20 mouse cellular contexts compared by ENCODE assay signal in the genomic region with DNA sequence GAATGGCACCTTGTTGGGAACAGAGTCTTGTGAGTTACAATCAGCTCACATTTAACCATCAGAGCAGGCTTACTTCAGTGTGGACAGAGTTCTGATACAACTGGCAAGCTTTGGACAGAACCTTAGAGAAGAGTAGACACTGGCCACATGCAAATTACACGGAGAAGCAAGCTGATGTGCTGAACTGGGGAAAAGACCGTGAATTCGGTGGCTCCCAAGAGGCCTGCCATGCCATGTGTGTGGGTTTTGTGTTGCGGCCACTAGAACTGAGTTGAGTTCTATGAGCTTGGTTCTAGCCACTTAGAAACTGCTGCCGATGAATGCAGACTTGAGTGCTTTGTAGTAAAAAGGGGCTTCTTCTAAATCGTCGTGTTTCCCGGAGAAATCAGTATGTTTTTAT.
"Had no signal": no experiment of that assay in that cellular context is flagged by ENCODE, and none has a peak within 500 bp of the region (broad histone marks: within the 10 kb centered on the region; RNA-seq: fewer than 3 reads in every experiment).

No protein-coding gene starts in this region.

- H3K4me2 ChIP-seq: intestine, embryonic 15.5 days; lung, embryonic 14.5 days; midbrain, embryonic 12.5 days; midbrain, embryonic 15.5 days; neural tube, embryonic 12.5 days; neural tube, embryonic 15.5 days had no signal

- H3K27ac ChIP-seq: intestine, embryonic 15.5 days; liver, embryonic 14.5 days; macrophage; midbrain, embryonic 12.5 days; midbrain, embryonic 15.5 days; neural tube, embryonic 12.5 days; neural tube, embryonic 15.5 days; stomach, postnatal 0 days had no signal

- H3K9ac ChIP-seq: intestine, embryonic 15.5 days; liver, embryonic 14.5 days; liver, postnatal 0 days; lung, embryonic 14.5 days; midbrain, embryonic 12.5 days; midbrain, embryonic 15.5 days; neural tube, embryonic 12.5 days; neural tube, embryonic 15.5 days had no signal

- H3K36me3 ChIP-seq: intestine, embryonic 15.5 days; midbrain, embryonic 12.5 days; midbrain, embryonic 15.5 days; neural tube, embryonic 12.5 days; neural tube, embryonic 15.5 days had no signal

- H3K27me3 ChIP-seq: intestine, embryonic 15.5 days; midbrain, embryonic 12.5 days; midbrain, embryonic 15.5 days; neural tube, embryonic 12.5 days; neural tube, embryonic 15.5 days had no signal

- H3K4me3 ChIP-seq: intestine, embryonic 15.5 days; layer of hippocampus, adult 2 months; midbrain, embryonic 12.5 days; midbrain, embryonic 15.5 days; neural tube, embryonic 12.5 days; neural tube, embryonic 15.5 days had no signal

- H3K4me1 ChIP-seq: intestine, embryonic 15.5 days; midbrain, embryonic 15.5 days; neural tube, embryonic 12.5 days had no signal

- DNase-seq: kidney, adult 11 months; kidney, adult 8-10 months; kidney, postnatal 14 days; layer of hippocampus, adult 9-11 months; liver, postnatal 0 days; lung, embryonic 14.5 days; retina, postnatal 1 day; right cerebral cortex, postnatal 25 days; thymus, adult 2 months; thymus, postnatal 14 days had no signal

- ATAC-seq: intestine, embryonic 15.5 days; liver, postnatal 0 days; lung, postnatal 0 days; midbrain, embryonic 15.5 days had no signal

- H3K9me3 ChIP-seq: intestine, embryonic 15.5 days; midbrain, embryonic 12.5 days; midbrain, embryonic 15.5 days; neural tube, embryonic 12.5 days; neural tube, embryonic 15.5 days had no signal
